Mouse (Mus musculus): ENCODE data around the gene Fam69a. TPM values are rescaled to one million over a fixed set of nuclear protein-coding genes. Genes with fewer than 3 reads are reported as not detected.
"Not testable (repeated sequence)": the region's sequence is repeated elsewhere in the genome, so short reads cannot be mapped to it uniquely, and the experiment has no call there.

Fam69a gene
- 10 to 100 TPM; 11.7 to 12.5 TPM for total RNA-seq (2021)
- long read RNA-seq, experiment 1, partial matches to known transcripts, result 3 of 9 reads
- long read RNA-seq, experiment 1, other reads (novel, unspliced or antisense), result 2 of 9 reads
- long read RNA-seq, experiment 2, partial matches to known transcripts, result 1 of 4 reads
- long read RNA-seq, experiment 2, other reads (novel, unspliced or antisense), result 0 of 4 reads

GRCm38 (mm10) chr5:107986967-107987834 is at the start of gene Fam69a:
Gene Fam69a (minus strand): TSS chr5:107987085.
- peak in 1 of 2 experiments; percentile 83 for DNase-seq

- DNase-seq, result no peak
Measured at GRCm38 (mm10) chr5:108035523-108035922, 48.6 kb upstream of the Fam69a start.

- peak; percentile 33 to 67 for DNase-seq
Measured at GRCm38 (mm10) chr5:108034194-108034593, 47.3 kb upstream of the Fam69a start.

GRCm38 (mm10) chr5:108031267-108031666 is 44.4 kb upstream of the Fam69a start:
- no peak for DNase-seq

- DNase-seq, result peak in 1 of 2 experiments; percentile 20
Measured at GRCm38 (mm10) chr5:108029968-108030367, 43.1 kb upstream of the Fam69a start.

- DNase-seq, result not testable (repeated sequence)
Measured at GRCm38 (mm10) chr5:108028797-108029536, 42.1 kb upstream of the Fam69a start.

GRCm38 (mm10) chr5:108028230-108028629 is 41.3 kb upstream of the Fam69a start:
- no peak for DNase-seq

- no peak for DNase-seq
Measured at GRCm38 (mm10) chr5:108021346-108021745, 34.5 kb upstream of the Fam69a start.

- no peak for DNase-seq
Measured at GRCm38 (mm10) chr5:108019367-108019766, 32.5 kb upstream of the Fam69a start.

- DNase-seq, result no peak
Measured at GRCm38 (mm10) chr5:108017232-108017631, 30.3 kb upstream of the Fam69a start.

GRCm38 (mm10) chr5:108015422-108015821 is 28.5 kb upstream of the Fam69a start:
- peak; percentile 64 to 82 for DNase-seq

GRCm38 (mm10) chr5:108014173-108014572 is 27.3 kb upstream of the Fam69a start:
- DNase-seq, result no peak

- no peak for DNase-seq
Measured at GRCm38 (mm10) chr5:108009721-108010120, 22.8 kb upstream of the Fam69a start.

- DNase-seq, result no peak
Measured at GRCm38 (mm10) chr5:108005134-108005533, 18.2 kb upstream of the Fam69a start.

GRCm38 (mm10) chr5:108002734-108003133 is 15.8 kb upstream of the Fam69a start:
- no peak for DNase-seq

GRCm38 (mm10) chr5:108000776-108001548 is 14.1 kb upstream of the Fam69a start:
- peak; percentile 70 to 79 for DNase-seq

GRCm38 (mm10) chr5:107997717-107998116 is 10.8 kb upstream of the Fam69a start:
- peak; percentile 69 to 76 for DNase-seq

GRCm38 (mm10) chr5:107995936-107996335 is 9.1 kb upstream of the Fam69a start:
- DNase-seq, result no peak

GRCm38 (mm10) chr5:107987835-107988251 is 958 bp upstream of the Fam69a start:
- no peak for DNase-seq

- DNase-seq, result peak; percentile 76 to 82
Measured at GRCm38 (mm10) chr5:107986255-107986966, 474 bp downstream of the Fam69a start.

GRCm38 (mm10) chr5:107983946-107984345 is 2.9 kb downstream of the Fam69a start:
- DNase-seq, result no peak
